Mouse (Mus musculus) erythroblast, embryonic 14.5 days (primary cell): ENCODE results near the gene E2f2. TPM values are rescaled to one million over a fixed set of nuclear protein-coding genes. Genes with fewer than 3 reads are reported as not detected.

ENCODE experiments used
- H3K27me3 ChIP-seq: 2 replicates; pipeline ENCODE4 v1.6.1; 2012; ENCODE audit warnings: inconsistent platforms; ENCODE audit not compliant: control insufficient read depth
- H3K36me3 ChIP-seq: 2 replicates; pipeline ENCODE4 v1.6.1; 2012; ENCODE audit warnings: mild to moderate bottlenecking, inconsistent platforms; ENCODE audit not compliant: control insufficient read depth
- H3K4me1 ChIP-seq: 2 replicates; pipeline ENCODE4 v1.6.1; 2012; ENCODE audit warnings: inconsistent platforms; ENCODE audit not compliant: control insufficient read depth
- H3K4me3 ChIP-seq: replicated peaks from 2 replicates; pipeline ENCODE3; 2012; ENCODE audit warnings: moderate library complexity, mild to moderate bottlenecking, inconsistent platforms
- H3K9me3 ChIP-seq: 2 replicates; pipeline ENCODE4 v1.6.1; 2012; ENCODE audit warnings: low read length, inconsistent platforms, mixed read lengths; ENCODE audit not compliant: control insufficient read depth
- GATA1 ChIP-seq: IDR thresholded peaks from 2 replicates; pipeline ENCODE4 v1.6.1; 2012; ENCODE audit warnings: low read length, inconsistent platforms, mixed read lengths
- TAL1 ChIP-seq: IDR thresholded peaks from 3 replicates; pipeline ENCODE4 v1.6.1; 2012; ENCODE audit warnings: low read length, inconsistent platforms, mixed read lengths
- polyA plus RNA-seq: library from polyadenylated mRNA; stranded (reverse); fragments of >175 nt; gene quantifications from 2 replicates; pipeline ENCODE4 v1.2.3, GENCODE M21; 2012

E2f2 gene
- polyA plus RNA-seq, 1 experiment = 108 TPM

- Histone ChIP-seq H3K9me3 (no peaks in the 10 kb centered on the region), H3K4me1 (peaks cover 74% of the 10 kb centered on the region), H3K4me3 (no peak overlapping the region), H3K27me3 (no peaks in the 10 kb centered on the region; the same call in 1 of the 2 replicates), H3K36me3 (peaks cover 86% of the 10 kb centered on the region)
- TF ChIP-seq TAL1 (no peak), GATA1 (no peak)
Measured at GRCm38 (mm10) chr4:136193571-136193970, 21.4 kb downstream of the E2f2 start.

DNA sequence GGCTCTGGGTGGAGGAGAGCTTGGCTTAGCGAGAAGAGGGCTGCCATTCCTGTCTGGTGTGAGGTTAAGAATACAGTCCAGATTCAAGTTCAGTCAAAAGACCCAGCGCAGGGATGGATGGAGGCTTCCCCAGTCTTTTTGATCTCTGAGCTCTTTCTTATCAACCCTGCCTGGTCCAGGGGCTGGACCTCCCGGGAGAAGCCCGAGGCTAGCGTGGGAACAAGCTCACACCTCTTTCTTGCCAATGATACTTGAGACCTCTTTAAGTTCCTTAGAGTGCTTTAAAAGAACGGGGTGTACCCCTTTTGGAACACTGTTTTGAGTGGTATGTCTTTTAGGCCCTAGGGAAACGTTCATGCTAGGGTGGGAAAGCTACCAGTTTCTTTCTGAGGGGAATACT, 22.8 kb downstream of the E2f2 start:
- H3K4me1 ChIP-seq = peaks cover 64% of the 10 kb centered on the region
- H3K36me3 ChIP-seq = peaks cover 71% of the 10 kb centered on the region

GRCm38 (mm10) chr4:136195629-136196028, 23.4 kb downstream of the E2f2 start:
- H3K4me3 ChIP-seq = no peak overlapping the region

More for the DNA sequence above, 22.8 kb downstream of the E2f2 start:
- Histone ChIP-seq H3K27me3 (peaks cover under 1% of the 10 kb centered on the region), H3K9me3 (no peaks in the 10 kb centered on the region), H3K4me3 (no peak overlapping the region)
- TF ChIP-seq GATA1 (no peak), TAL1 (no peak)

GRCm38 (mm10) chr4:136196201-136196600, 24.0 kb downstream of the E2f2 start:
- no peaks in the 10 kb centered on the region for H3K9me3 ChIP-seq
- peaks cover 60% of the 10 kb centered on the region for H3K36me3 ChIP-seq
- H3K4me1 ChIP-seq = peaks cover 55% of the 10 kb centered on the region
- H3K4me3 ChIP-seq = no peak overlapping the region
- H3K27me3 ChIP-seq = peaks cover 11% of the 10 kb centered on the region
- TF ChIP-seq GATA1 (no peak), TAL1 (no peak)

More at GRCm38 (mm10) chr4:136195629-136196028, 23.4 kb downstream of the E2f2 start:
- H3K4me1 ChIP-seq = peaks cover 60% of the 10 kb centered on the region
- H3K36me3 ChIP-seq = peaks cover 65% of the 10 kb centered on the region
- H3K27me3 ChIP-seq = peaks cover 6% of the 10 kb centered on the region
- H3K9me3 ChIP-seq = no peaks in the 10 kb centered on the region
- TF ChIP-seq TAL1 = no peak
- no peak for TF ChIP-seq GATA1

DNA sequence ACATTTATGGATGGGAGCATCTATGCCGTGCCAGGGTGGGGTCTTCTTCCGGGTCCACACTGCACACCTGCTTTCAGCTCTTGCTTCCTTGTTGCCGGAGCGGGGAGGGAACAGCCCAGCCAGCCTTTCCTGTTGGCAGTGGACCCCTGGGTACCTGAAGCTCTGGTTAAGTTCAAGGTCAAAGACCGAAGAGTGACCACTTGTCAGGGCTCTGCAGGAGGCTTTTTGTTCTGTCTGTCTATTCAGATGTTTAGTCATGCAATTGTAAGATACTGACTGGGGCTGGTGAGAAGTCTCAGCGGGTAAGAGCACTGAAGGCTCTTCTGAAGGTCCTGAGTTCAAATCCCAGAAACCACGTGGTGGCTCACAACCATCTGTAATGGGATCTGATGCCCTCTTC, 26.7 kb downstream of the E2f2 start:
- H3K9me3 ChIP-seq = no peaks in the 10 kb centered on the region
- peaks cover 33% of the 10 kb centered on the region for H3K4me1 ChIP-seq
- H3K27me3 ChIP-seq = peaks cover 35% of the 10 kb centered on the region
- TF ChIP-seq TAL1 (no peak), GATA1 (no peak)
- peaks cover 33% of the 10 kb centered on the region for H3K36me3 ChIP-seq
- H3K4me3 ChIP-seq = no peak overlapping the region

- peaks cover 24% of the 10 kb centered on the region for H3K36me3 ChIP-seq
- H3K9me3 ChIP-seq = no peaks in the 10 kb centered on the region
- peaks cover 44% of the 10 kb centered on the region for H3K27me3 ChIP-seq
- H3K4me1 ChIP-seq = peaks cover 26% of the 10 kb centered on the region
- no peak overlapping the region for H3K4me3 ChIP-seq
- TF ChIP-seq TAL1 = no peak
- no peak for TF ChIP-seq GATA1
Measured at GRCm38 (mm10) chr4:136199562-136200292, 27.5 kb downstream of the E2f2 start.

DNA sequence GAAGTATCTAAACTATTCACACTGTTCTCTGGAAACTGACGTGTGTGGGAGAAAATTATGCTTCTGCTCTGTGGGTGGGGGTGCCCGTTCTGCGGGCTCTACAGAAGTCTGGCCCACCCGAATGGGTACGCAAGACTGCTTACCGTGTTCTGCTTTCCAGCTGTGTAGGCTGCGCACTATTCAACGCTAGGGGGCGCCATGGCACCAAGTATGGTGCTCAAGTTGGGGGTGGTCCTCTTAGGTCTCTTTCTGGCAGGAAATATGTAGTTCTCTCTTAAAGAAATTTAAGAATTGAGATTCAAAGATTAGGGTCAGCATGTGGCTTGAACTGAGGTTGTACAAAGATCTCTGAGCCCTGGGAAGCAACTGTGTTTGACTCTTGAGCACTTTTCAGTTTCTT, 30.3 kb downstream of the E2f2 start:
- H3K4me1 ChIP-seq = peaks cover 31% of the 10 kb centered on the region
- no peak overlapping the region for H3K4me3 ChIP-seq
- peaks cover 71% of the 10 kb centered on the region for H3K27me3 ChIP-seq
- peaks cover under 1% of the 10 kb centered on the region; the same call in 1 of the 2 replicates for H3K36me3 ChIP-seq
- H3K9me3 ChIP-seq = no peaks in the 10 kb centered on the region
- no peak for TF ChIP-seq TAL1
- no peak for TF ChIP-seq GATA1

DNA sequence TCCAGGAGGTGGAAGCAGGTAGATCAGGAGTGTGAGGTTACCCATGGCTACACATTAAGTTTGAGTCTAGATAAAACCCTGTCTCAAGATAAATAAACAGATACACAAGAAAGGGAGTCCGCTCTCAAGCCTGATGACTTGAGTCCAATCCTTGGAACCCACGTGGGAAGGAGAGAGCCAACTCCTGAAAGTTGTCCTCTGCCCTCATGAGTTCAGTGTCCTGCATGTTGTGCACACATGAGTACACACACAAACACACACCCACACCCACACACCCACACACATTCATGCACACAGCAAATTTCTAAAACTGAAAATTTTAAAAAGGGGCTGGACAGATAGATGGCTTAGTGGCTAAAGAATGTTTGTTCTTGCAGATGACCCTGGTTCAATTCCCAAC, 32.6 kb downstream of the E2f2 start:
- peaks cover 23% of the 10 kb centered on the region for H3K4me1 ChIP-seq
- no peak for TF ChIP-seq GATA1
- peaks cover 94% of the 10 kb centered on the region for H3K27me3 ChIP-seq
- no peak overlapping the region for H3K4me3 ChIP-seq
- H3K9me3 ChIP-seq = no peaks in the 10 kb centered on the region
- no peaks in the 10 kb centered on the region for H3K36me3 ChIP-seq

DNA sequence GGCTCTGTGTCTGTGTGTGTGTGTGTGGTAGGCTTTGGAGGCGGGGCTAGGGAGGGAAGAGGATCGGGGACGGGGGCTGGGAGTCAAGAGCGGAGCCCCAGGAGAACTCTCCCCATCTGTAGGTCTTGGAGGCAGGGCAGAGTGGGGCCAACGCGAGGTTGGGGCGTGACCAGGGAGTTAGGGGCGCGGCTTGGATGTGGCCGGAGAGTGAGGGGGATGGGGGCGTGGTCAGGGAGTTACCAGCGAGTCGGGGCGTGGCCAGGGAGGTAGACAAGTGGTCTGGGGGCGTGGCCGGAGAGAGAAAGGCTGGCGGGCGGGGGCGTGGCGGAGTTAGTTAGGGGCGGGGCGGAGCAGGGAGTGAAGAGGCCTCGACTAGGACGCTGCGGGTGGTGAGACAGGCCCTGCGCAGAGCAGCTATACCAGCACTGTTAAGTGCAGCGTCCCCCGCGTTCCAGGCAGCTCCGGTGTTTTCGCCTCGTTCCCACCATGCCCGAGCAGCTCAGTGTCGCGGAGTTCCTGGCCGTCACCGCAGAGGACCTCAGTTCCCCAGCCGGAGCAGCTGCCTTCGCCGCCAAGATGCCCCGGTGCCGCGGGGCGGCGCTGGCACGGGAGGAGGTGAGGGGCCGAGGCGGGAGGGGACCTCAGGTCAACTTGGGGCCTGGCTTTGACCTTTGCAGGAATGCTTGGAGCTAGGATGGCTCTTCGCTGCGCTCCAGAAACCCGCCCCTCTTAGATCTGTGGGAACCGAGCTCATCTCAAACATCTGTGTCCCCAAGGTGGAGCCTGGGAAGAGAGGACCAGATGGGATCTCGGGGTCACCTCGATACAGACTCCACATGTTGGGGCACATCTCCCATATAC, 34.1 kb downstream of the E2f2 start, which contains the start of gene Asap3:
Gene Asap3, plus strand, starts transcription at position 333 of the 861 bp plus-strand sequence.
- Histone ChIP-seq H3K9me3 (no peaks in the 10 kb centered on the region), H3K27me3 (peaks cover 95% of the 10 kb centered on the region), H3K4me1 (peaks cover 20% of the 10 kb centered on the region)

More for the DNA sequence above, 34.1 kb downstream of the E2f2 start, which contains the start of gene Asap3:
- Histone ChIP-seq H3K36me3 (no peaks in the 10 kb centered on the region), H3K4me3 (peak within 1 kb of the TSS; percentile 67)
- no peak for TF ChIP-seq GATA1
- no peak for TF ChIP-seq TAL1
